Mouse (Mus musculus): ENCODE results near the gene Abcb9. TPM values are rescaled to one million over a fixed set of nuclear protein-coding genes. Genes with fewer than 3 reads are reported as not detected.
A peak's percentile ranks its signal among the peaks of the same experiment; 100 is the strongest.
"Not testable (repeated sequence)": the region's sequence is repeated elsewhere in the genome, so short reads cannot be mapped to it uniquely, and the experiment has no call there.

Gene Abcb9
- total and polyA plus RNA-seq, 3 experiments = 8.9 to 10.1 (median 9.9) TPM

DNA sequence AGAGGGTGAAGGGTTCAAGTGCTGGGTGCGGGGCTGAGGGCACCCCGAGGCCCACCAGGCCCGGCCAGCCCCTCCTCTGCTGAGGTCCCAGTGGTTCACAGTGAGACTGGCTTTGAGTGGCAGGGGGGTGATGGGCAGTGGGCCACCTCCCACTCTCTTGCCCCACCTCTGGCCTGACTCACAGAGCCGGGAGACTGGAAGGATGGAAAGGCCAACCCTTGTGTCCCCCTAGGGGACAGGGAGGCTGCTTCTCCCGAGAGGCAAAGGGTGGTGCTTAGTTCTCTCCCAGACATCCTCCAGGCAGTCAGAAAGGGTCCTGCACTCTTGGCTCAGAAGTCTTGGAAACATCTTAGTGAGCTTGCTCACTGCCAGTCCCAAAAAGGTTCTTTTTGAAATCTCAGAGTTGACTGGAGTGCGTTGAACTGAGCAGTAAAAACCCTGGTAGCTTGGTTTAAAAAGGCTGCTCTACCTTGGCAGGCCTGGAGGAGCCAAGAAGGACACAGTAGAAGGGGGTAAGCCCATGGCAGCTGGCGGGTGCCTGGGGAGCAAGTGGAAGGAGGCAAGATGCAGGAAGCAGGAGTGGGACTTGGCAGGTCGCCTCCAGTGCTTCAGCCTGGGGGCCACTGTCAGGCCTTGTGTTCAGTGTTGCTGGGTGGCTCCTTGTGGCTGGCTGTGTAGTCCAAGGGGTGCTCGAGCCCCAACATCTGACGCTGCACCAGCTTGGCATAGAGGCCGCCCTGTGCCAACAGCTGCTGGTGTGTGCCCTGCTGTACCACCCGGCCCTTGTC lies 33.4 kb downstream of the Abcb9 start:
- no peaks in the 10 kb centered on the region for H3K27me3 ChIP-seq (ENCODE audit: control insufficient read depth, insufficient read depth, low read length)
- H3K79me2 ChIP-seq (replicated peaks; ENCODE audit: control insufficient read depth, insufficient read depth, low read length) = no peaks in the 10 kb centered on the region
- 67% methylated on average over 12 of the region's 12 CpGs for WGBS
- intact Hi-C loops (cut with DNase I) = no loop called here
- H3K27ac ChIP-seq = no peak overlapping the region
- no peak for TF ChIP-seq EP300 (IDR thresholded peaks at IDR 0.05; ENCODE audit: insufficient read depth, low read depth, low read length)
- TF ChIP-seq CTCF (IDR thresholded peaks at IDR 0.05) = 0 out of 2 replicates have a peak, but pooled peaks have one; percentile 13
- H3K4me3 ChIP-seq = no peak overlapping the region
- DNase-seq = peak in 1 of 2 experiments; percentile 35
- H3K9ac ChIP-seq (ENCODE audit: low read depth, low read length) = no peak overlapping the region
- peaks cover 5% of the 10 kb centered on the region for H3K4me1 ChIP-seq (ENCODE audit: control insufficient read depth, insufficient read depth, low read length)
- H3K36me3 ChIP-seq (ENCODE audit: control insufficient read depth, insufficient read depth, low read length) = no peaks in the 10 kb centered on the region

GRCm38 (mm10) chr5:124059677-124060076 lies 35.9 kb downstream of the Abcb9 start:
- intact Hi-C loops (cut with DNase I) = no loop called here
- TF ChIP-seq POLR2A (IDR thresholded peaks at IDR 0.05; ENCODE audit: insufficient read depth, low read depth, low read length) = peak; percentile 39; the same call in 1 of the 2 replicates
- TF ChIP-seq EP300 (IDR thresholded peaks at IDR 0.05; ENCODE audit: insufficient read depth, low read depth, low read length) = peak; percentile 84
- no peak for TF ChIP-seq CTCF (IDR thresholded peaks at IDR 0.05)
- WGBS = 33% methylated on average over 5 of the region's 5 CpGs
- no peaks in the 10 kb centered on the region for H3K79me2 ChIP-seq (replicated peaks; ENCODE audit: control insufficient read depth, insufficient read depth, low read length)
- H3K27ac ChIP-seq = peak overlapping the region; percentile 71
- H3K36me3 ChIP-seq (ENCODE audit: control insufficient read depth, insufficient read depth, low read length) = no peaks in the 10 kb centered on the region
- no peak overlapping the region for H3K9ac ChIP-seq (ENCODE audit: low read depth, low read length)
- H3K4me1 ChIP-seq (ENCODE audit: control insufficient read depth, insufficient read depth, low read length) = peaks cover 5% of the 10 kb centered on the region
- peak; percentile 55 to 61 for DNase-seq
- no peak overlapping the region for H3K4me3 ChIP-seq
- no peaks in the 10 kb centered on the region for H3K27me3 ChIP-seq (ENCODE audit: control insufficient read depth, insufficient read depth, low read length)

GRCm38 (mm10) chr5:124058749-124059148 lies 36.8 kb downstream of the Abcb9 start:
- H3K4me1 ChIP-seq (ENCODE audit: control insufficient read depth, insufficient read depth, low read length) = peaks cover 5% of the 10 kb centered on the region
- H3K36me3 ChIP-seq (ENCODE audit: control insufficient read depth, insufficient read depth, low read length) = no peaks in the 10 kb centered on the region
- intact Hi-C loops (cut with DNase I) = no loop called here
- H3K4me3 ChIP-seq = no peak overlapping the region
- no peaks in the 10 kb centered on the region for H3K27me3 ChIP-seq (ENCODE audit: control insufficient read depth, insufficient read depth, low read length)
- no peaks in the 10 kb centered on the region for H3K79me2 ChIP-seq (replicated peaks; ENCODE audit: control insufficient read depth, insufficient read depth, low read length)
- TF ChIP-seq POLR2A (IDR thresholded peaks at IDR 0.05; ENCODE audit: insufficient read depth, low read depth, low read length) (no peak), CTCF (IDR thresholded peaks at IDR 0.05) (no peak), EP300 (IDR thresholded peaks at IDR 0.05; ENCODE audit: insufficient read depth, low read depth, low read length) (no peak)
- no peak for DNase-seq
- 98% methylated on average over 7 of the region's 7 CpGs for WGBS
- no peak overlapping the region for H3K9ac ChIP-seq (ENCODE audit: low read depth, low read length)
- H3K27ac ChIP-seq = no peak overlapping the region

GRCm38 (mm10) chr5:124056956-124057355 lies 38.6 kb downstream of the Abcb9 start:
- Histone ChIP-seq H3K36me3 (ENCODE audit: control insufficient read depth, insufficient read depth, low read length) (no peaks in the 10 kb centered on the region), H3K4me1 (ENCODE audit: control insufficient read depth, insufficient read depth, low read length) (peaks cover 8% of the 10 kb centered on the region), H3K9ac (ENCODE audit: low read depth, low read length) (no peak overlapping the region), H3K79me2 (replicated peaks; ENCODE audit: control insufficient read depth, insufficient read depth, low read length) (no peaks in the 10 kb centered on the region), H3K27ac (no peak overlapping the region), H3K4me3 (no peak overlapping the region), H3K27me3 (ENCODE audit: control insufficient read depth, insufficient read depth, low read length) (no peaks in the 10 kb centered on the region)
- TF ChIP-seq EP300 (IDR thresholded peaks at IDR 0.05; ENCODE audit: insufficient read depth, low read depth, low read length) (no peak), CTCF (IDR thresholded peaks at IDR 0.05) (no peak), POLR2A (IDR thresholded peaks at IDR 0.05; ENCODE audit: insufficient read depth, low read depth, low read length) (no peak)
- WGBS = 87% methylated on average over 4 of the region's 4 CpGs
- intact Hi-C loops (cut with DNase I) = no loop called here
- DNase-seq = no peak

DNA sequence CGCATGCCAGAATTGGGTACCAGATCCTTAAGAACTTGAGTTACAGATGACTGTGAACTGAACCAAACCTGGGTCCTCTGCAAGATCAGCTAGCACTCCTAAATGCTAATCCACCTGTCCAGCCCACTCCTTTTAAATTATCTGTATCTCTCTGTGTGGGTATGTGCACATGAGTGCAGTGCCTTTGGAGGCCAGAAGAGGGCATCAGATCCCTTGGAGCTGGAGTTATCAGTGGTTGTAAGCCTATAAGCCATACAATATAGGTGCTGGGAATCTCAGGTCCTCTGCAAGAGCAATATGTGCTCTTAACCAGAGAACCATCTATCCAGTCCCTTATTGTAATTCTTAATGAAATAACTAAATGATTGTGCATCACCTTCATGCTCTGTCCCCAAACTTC lies 39.4 kb downstream of the Abcb9 start:
- no peak for DNase-seq
- intact Hi-C loops (cut with DNase I) = no loop called here
- H3K27ac ChIP-seq = no peak overlapping the region
- no peaks in the 10 kb centered on the region for H3K36me3 ChIP-seq (ENCODE audit: control insufficient read depth, insufficient read depth, low read length)
- no peak overlapping the region for H3K4me3 ChIP-seq
- no peaks in the 10 kb centered on the region for H3K27me3 ChIP-seq (ENCODE audit: control insufficient read depth, insufficient read depth, low read length)
- no peaks in the 10 kb centered on the region for H3K79me2 ChIP-seq (replicated peaks; ENCODE audit: control insufficient read depth, insufficient read depth, low read length)
- TF ChIP-seq EP300 (IDR thresholded peaks at IDR 0.05; ENCODE audit: insufficient read depth, low read depth, low read length) (no peak), CTCF (IDR thresholded peaks at IDR 0.05) (peak; percentile 37)
- H3K4me1 ChIP-seq (ENCODE audit: control insufficient read depth, insufficient read depth, low read length) = peaks cover 9% of the 10 kb centered on the region
- no peak overlapping the region for H3K9ac ChIP-seq (ENCODE audit: low read depth, low read length)
- WGBS = 98% methylated on average over 1 of the region's 1 CpGs

DNA sequence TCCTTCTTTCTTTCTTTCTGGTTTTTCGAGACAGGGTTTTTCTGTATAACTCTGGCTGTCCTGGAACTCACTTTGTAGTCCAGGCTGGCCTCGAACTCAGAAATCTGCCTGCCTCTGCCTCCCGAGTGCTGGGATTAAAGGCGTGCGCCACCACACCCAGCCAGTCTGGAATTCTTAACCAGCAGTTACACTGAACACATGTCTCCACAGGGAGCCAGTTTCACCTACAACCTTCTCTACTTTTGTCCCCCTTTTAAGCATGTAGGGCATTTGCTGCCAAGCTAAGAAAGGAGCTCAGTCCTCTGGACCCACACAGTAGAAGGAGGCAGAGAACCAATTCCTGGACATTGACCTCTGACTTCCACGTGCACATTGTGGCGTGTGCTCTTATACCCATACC lies 43.0 kb downstream of the Abcb9 start:
- intact Hi-C loops (cut with DNase I); DNase-seq; H3K79me2 ChIP-seq (replicated peaks; ENCODE audit: control insufficient read depth, insufficient read depth, low read length); H3K4me3 ChIP-seq; H3K27ac ChIP-seq; H3K27me3 ChIP-seq (ENCODE audit: control insufficient read depth, insufficient read depth, low read length); H3K36me3 ChIP-seq (ENCODE audit: control insufficient read depth, insufficient read depth, low read length); H3K9ac ChIP-seq (ENCODE audit: low read depth, low read length): not testable (repeated sequence)
- WGBS = 94% methylated on average over 7 of the region's 7 CpGs
- H3K4me1 ChIP-seq (ENCODE audit: control insufficient read depth, insufficient read depth, low read length) = peaks cover 17% of the 10 kb centered on the region

Data from heart, adult 2 months (tissue).